ENCODE assay signal across 8 mouse cellular contexts in genomic region chr11:19531255-19532003, GRCm38 (mm10).
DNase-seq lines count a peak whose midpoint lies in the region; ATAC-seq lines count a peak whose summit lies in the region.

No protein-coding gene starts in this region.

- H3K4me2 ChIP-seq in embryonic facial prominence, embryonic 12.5 days (replicated peaks), result peak overlapping the region; percentile 31
- peak overlapping the region; percentile 40 for H3K4me2 ChIP-seq in kidney, embryonic 16.5 days (replicated peaks; ENCODE audit: low read depth, low read length)
- peak overlapping the region; percentile 37 for H3K4me2 ChIP-seq in midbrain, embryonic 12.5 days (replicated peaks)

- H3K27me3 ChIP-seq in embryonic facial prominence, embryonic 12.5 days, result no peaks in the 10 kb centered on the region
- no peaks in the 10 kb centered on the region for H3K27me3 ChIP-seq in kidney, embryonic 16.5 days (ENCODE audit: insufficient read depth, low read length)
- peaks cover 20% of the 10 kb centered on the region; the same call in 1 of the 2 replicates for H3K27me3 ChIP-seq in midbrain, embryonic 12.5 days

- H3K4me1 ChIP-seq in embryonic facial prominence, embryonic 12.5 days, result peaks cover 8% of the 10 kb centered on the region
- H3K4me1 ChIP-seq in kidney, embryonic 16.5 days (ENCODE audit: insufficient read depth, low read length), result peaks cover 9% of the 10 kb centered on the region; the same call in 1 of the 2 replicates
- peaks cover 16% of the 10 kb centered on the region for H3K4me1 ChIP-seq in midbrain, embryonic 12.5 days

- 26% methylated on average over 20 of the region's 20 CpGs for WGBS in embryonic facial prominence, embryonic 12.5 days
- 15% methylated on average over 20 of the region's 20 CpGs for WGBS in kidney, embryonic 16.5 days
- 21% methylated on average over 20 of the region's 20 CpGs for WGBS in midbrain, embryonic 12.5 days

- no peak overlapping the region for H3K4me3 ChIP-seq in embryonic facial prominence, embryonic 12.5 days
- H3K4me3 ChIP-seq in kidney, embryonic 16.5 days (ENCODE audit: low read length), result no peak overlapping the region; the same call in 1 of the 2 replicates
- H3K4me3 ChIP-seq in midbrain, embryonic 12.5 days, result peak overlapping the region; percentile 9; the same call in 1 of the 2 replicates

- H3K9me3 ChIP-seq in embryonic facial prominence, embryonic 12.5 days, result no peaks in the 10 kb centered on the region
- H3K9me3 ChIP-seq in kidney, embryonic 16.5 days (ENCODE audit: low read length), result no peaks in the 10 kb centered on the region
- H3K9me3 ChIP-seq in midbrain, embryonic 12.5 days, result no peaks in the 10 kb centered on the region

- H3K36me3 ChIP-seq in embryonic facial prominence, embryonic 12.5 days, result no peaks in the 10 kb centered on the region
- no peaks in the 10 kb centered on the region for H3K36me3 ChIP-seq in kidney, embryonic 16.5 days (ENCODE audit: insufficient read depth, low read length)
- no peaks in the 10 kb centered on the region for H3K36me3 ChIP-seq in midbrain, embryonic 12.5 days

- intact Hi-C loops in left cerebral cortex, postnatal 36 days (cut with DNase I), result no loop called here

- peak; percentile 15 to 45 for DNase-seq in adrenal gland, postnatal 36 days
- no peak for DNase-seq in ovary, adult 18-20 months (ENCODE audit: low spot score)
- DNase-seq in left cerebral cortex, postnatal 36 days (ENCODE audit: low spot score in 2 of 2), result no peak
- DNase-seq in layer of hippocampus, adult 8-10 months (ENCODE audit: low spot score in 2 of 2), result no peak
- DNase-seq in layer of hippocampus, postnatal 36 days, result no peak

- no peak overlapping the region for H3K9ac ChIP-seq in embryonic facial prominence, embryonic 12.5 days
- H3K9ac ChIP-seq in kidney, embryonic 16.5 days (replicated peaks; ENCODE audit: low read length), result no peak overlapping the region
- H3K9ac ChIP-seq in midbrain, embryonic 12.5 days (replicated peaks), result no peak overlapping the region; the same call in 1 of the 2 replicates

- H3K27ac ChIP-seq in embryonic facial prominence, embryonic 12.5 days, result no peak overlapping the region
- no peak overlapping the region for H3K27ac ChIP-seq in kidney, embryonic 16.5 days (ENCODE audit: low read length)
- no peak overlapping the region for H3K27ac ChIP-seq in midbrain, embryonic 12.5 days (replicated peaks)

- no peak for ATAC-seq in embryonic facial prominence, embryonic 12.5 days (ENCODE audit: insufficient number of reproducible peaks, insufficient read depth, low FRiP score, low TSS enrichment)
- peak; percentile 67; the same call in 1 of the 2 replicates for ATAC-seq in kidney, embryonic 16.5 days (ENCODE audit: low FRiP score, low TSS enrichment)
- ATAC-seq in midbrain, embryonic 12.5 days (ENCODE audit: low FRiP score, low read depth), result 0 out of 2 replicates have a peak, but pooled peaks have one; percentile 17

Comparison
In these comparisons a context has a peak if more than half of its experiments do, and no peak if none do; other contexts are left out.
1. DNase-seq: peak in adrenal gland, postnatal 36 days (2 of 2); none in ovary, adult 18-20 months (single experiment), left cerebral cortex, postnatal 36 days (0 of 2), layer of hippocampus, adult 8-10 months (0 of 2) and layer of hippocampus, postnatal 36 days (0 of 2).
2. Peak in every context shown above with its lines, with median percentiles within 50 percentile points of each other: H3K4me2 ChIP-seq.